Mouse (Mus musculus): ENCODE data around the gene Kcnc1. TPM values are rescaled to one million over a fixed set of nuclear protein-coding genes. Genes with fewer than 3 reads are reported as not detected.

Gene Kcnc1
- total and polyA plus RNA-seq, 3 experiments: not detected

- Histone ChIP-seq H3K79me2 (ENCODE audit: control insufficient read depth, insufficient read depth, low read length, poor library complexity) (no peaks in the 10 kb centered on the region), H3K27me3 (ENCODE audit: control insufficient read depth in 1 of 2, insufficient read depth in 2 of 2, low read length in 2 of 2) (no peaks in the 10 kb centered on the region), H3K27ac (ENCODE audit: control insufficient read depth, low read depth, low read length) (no peak overlapping the region), H3K36me3 (ENCODE audit: control insufficient read depth in 1 of 2, insufficient read depth in 2 of 2, low read length in 2 of 2) (no peaks in the 10 kb centered on the region), H3K9ac (ENCODE audit: control insufficient read depth, low read depth, low read length, poor library complexity, severe bottlenecking) (no peak overlapping the region), H3K9me3 (replicated peaks; ENCODE audit: insufficient read depth, low read length) (no peaks in the 10 kb centered on the region), H3K4me3 (ENCODE audit: control insufficient read depth in 1 of 2, insufficient read depth in 1 of 2, low read depth in 2 of 2, low read length in 2 of 2) (no peak overlapping the region), H3K4me1 (ENCODE audit: control insufficient read depth in 1 of 2, insufficient read depth in 2 of 2, low read length in 2 of 2) (0 out of 4 replicates have a peak, but pooled peaks cover 0 to 3% of the 10 kb centered on the region in 2 experiments)
- no peak for DNase-seq (ENCODE audit: low read depth, low spot score)
- TF ChIP-seq NELFE (IDR thresholded peaks at IDR 0.05; ENCODE audit: low read depth, low read length): no peak
- no peak for TF ChIP-seq SMC3 (IDR thresholded peaks at IDR 0.05; ENCODE audit: low read depth, low read length)
- no peak for TF ChIP-seq JUND (IDR thresholded peaks at IDR 0.05; ENCODE audit: low read depth, low read length)
- no peak for TF ChIP-seq E2F4 (IDR thresholded peaks at IDR 0.05; ENCODE audit: borderline replicate concordance, low read depth, low read length)
- TF ChIP-seq RCOR1 (IDR thresholded peaks at IDR 0.05; ENCODE audit: low read depth, low read length): no peak
- TF ChIP-seq POLR2A (IDR thresholded peaks at IDR 0.05; ENCODE audit: control insufficient read depth in 1 of 2, insufficient read depth in 1 of 2, low read depth in 1 of 2, low read length in 2 of 2, poor library complexity in 1 of 2): no peak
- no peak for TF ChIP-seq SIN3A (IDR thresholded peaks at IDR 0.05; ENCODE audit: low read length)
Measured at GRCm38 (mm10) chr7:46463136-46463535, 66.8 kb downstream of the Kcnc1 start.

- TF ChIP-seq ETS1 (IDR thresholded peaks at IDR 0.05; ENCODE audit: low read depth, low read length): no peak
- no peak for TF ChIP-seq CTCF (IDR thresholded peaks at IDR 0.05 in 2 of 3, conservative IDR thresholded peaks at IDR 0.05 in 1 of 3; ENCODE audit: control insufficient read depth in 1 of 3, insufficient read depth in 1 of 3, low read depth in 2 of 3, low read length in 3 of 3, poor library complexity in 1 of 3, severe bottlenecking in 1 of 3)
- no peak for TF ChIP-seq KAT2A (conservative IDR thresholded peaks at IDR 0.05; ENCODE audit: low read depth, low read length)
- TF ChIP-seq ZNF384 (IDR thresholded peaks at IDR 0.05; ENCODE audit: low read depth, low read length): no peak
- no peak for TF ChIP-seq GATA1 (IDR thresholded peaks at IDR 0.05; ENCODE audit: low read depth, low read length)
- no peak for TF ChIP-seq ZKSCAN1 (IDR thresholded peaks at IDR 0.05; ENCODE audit: low read depth, low read length)
- TF ChIP-seq USF2 (IDR thresholded peaks at IDR 0.05; ENCODE audit: borderline replicate concordance in 1 of 2, insufficient read depth in 1 of 2, low read depth in 1 of 2, low read length in 2 of 2): no peak
- TF ChIP-seq MAFK (IDR thresholded peaks at IDR 0.05; ENCODE audit: borderline replicate concordance, low read depth, low read length): no peak
- no peak for TF ChIP-seq GABPA (IDR thresholded peaks at IDR 0.05; ENCODE audit: low read depth, low read length)
- TF ChIP-seq CHD2 (IDR thresholded peaks at IDR 0.05; ENCODE audit: low read length): no peak
- no peak for TF ChIP-seq ZC3H11A (IDR thresholded peaks at IDR 0.05; ENCODE audit: low read depth, low read length)
- TF ChIP-seq MYC (IDR thresholded peaks at IDR 0.05; ENCODE audit: low read depth, low read length): no peak
- no peak for TF ChIP-seq TBP (IDR thresholded peaks at IDR 0.05; ENCODE audit: low read depth, low read length)
- no peak for TF ChIP-seq NRF1 (IDR thresholded peaks at IDR 0.05; ENCODE audit: insufficient read depth, low read depth, low read length, poor library complexity, severe bottlenecking)
- no peak for TF ChIP-seq SMC3 (IDR thresholded peaks at IDR 0.05; ENCODE audit: low read depth, low read length)
- TF ChIP-seq HCFC1 (IDR thresholded peaks at IDR 0.05; ENCODE audit: low read depth, low read length): no peak
- no peak for TF ChIP-seq MAZ (IDR thresholded peaks at IDR 0.05; ENCODE audit: low read depth, low read length)
- TF ChIP-seq EP300 (IDR thresholded peaks at IDR 0.05; ENCODE audit: low read depth in 1 of 2, low read length in 2 of 2): no peak
- no peaks in the 10 kb centered on the region for H3K79me2 ChIP-seq (ENCODE audit: control insufficient read depth, insufficient read depth, low read length, poor library complexity)
- no peak overlapping the region for H3K27ac ChIP-seq (ENCODE audit: control insufficient read depth, low read depth, low read length)
- no peak for DNase-seq (ENCODE audit: low read depth, low spot score)
- no peaks in the 10 kb centered on the region for H3K9me3 ChIP-seq (replicated peaks; ENCODE audit: insufficient read depth, low read length)
- peaks cover 0 to 3% of the 10 kb centered on the region in 2 experiments; a peak in 1 of 4 replicates for H3K36me3 ChIP-seq (ENCODE audit: control insufficient read depth in 1 of 2, insufficient read depth in 2 of 2, low read length in 2 of 2)
- no peaks in the 10 kb centered on the region for H3K27me3 ChIP-seq (ENCODE audit: control insufficient read depth in 1 of 2, insufficient read depth in 2 of 2, low read length in 2 of 2)
- no peak overlapping the region for H3K4me3 ChIP-seq (ENCODE audit: control insufficient read depth in 1 of 2, insufficient read depth in 1 of 2, low read depth in 2 of 2, low read length in 2 of 2)
- peaks cover 2 to 10% of the 10 kb centered on the region in 2 experiments; a peak in 2 of 4 replicates for H3K4me1 ChIP-seq (ENCODE audit: control insufficient read depth in 1 of 2, insufficient read depth in 2 of 2, low read length in 2 of 2)
- H3K9ac ChIP-seq (ENCODE audit: control insufficient read depth, low read depth, low read length, poor library complexity, severe bottlenecking): no peak overlapping the region
Measured at GRCm38 (mm10) chr7:46466422-46466981, 70.2 kb downstream of the Kcnc1 start.

All from MEL (cell line).